Mouse (Mus musculus): Measurements from ENCODE around the gene Ttc6. TPM values are rescaled to one million over a fixed set of nuclear protein-coding genes. Genes with fewer than 3 reads are reported as not detected.

Gene Ttc6
- polyA plus RNA-seq (2012; rRNA removed), result 0.02 and 0.06 TPM in 2 replicates

- no peak for DNase-seq (ENCODE audit: extremely low spot score in 1 of 2, low spot score in 1 of 2)
These were observed at the start of gene Ttc6 for GRCm38 (mm10) chr12:57563909-57564308. Gene Ttc6, plus strand, starts transcription at chr12:57564113.

GRCm38 (mm10) chr12:57514552-57514951, 49.4 kb upstream of the Ttc6 start:
- DNase-seq (ENCODE audit: extremely low spot score in 1 of 2, low spot score in 1 of 2), result no peak

- DNase-seq (ENCODE audit: extremely low spot score in 1 of 2, low spot score in 1 of 2), result no peak
These were observed 48.1 kb upstream of the Ttc6 start for GRCm38 (mm10) chr12:57515702-57516377.

GRCm38 (mm10) chr12:57528335-57528734, 35.6 kb upstream of the Ttc6 start:
- DNase-seq (ENCODE audit: extremely low spot score in 1 of 2, low spot score in 1 of 2), result no peak

GRCm38 (mm10) chr12:57530474-57530873, 33.4 kb upstream of the Ttc6 start:
- DNase-seq (ENCODE audit: extremely low spot score in 1 of 2, low spot score in 1 of 2), result no peak

GRCm38 (mm10) chr12:57534517-57534878, 29.4 kb upstream of the Ttc6 start:
- DNase-seq (ENCODE audit: extremely low spot score in 1 of 2, low spot score in 1 of 2), result no peak

GRCm38 (mm10) chr12:57534879-57535611, 28.9 kb upstream of the Ttc6 start:
- DNase-seq (ENCODE audit: extremely low spot score in 1 of 2, low spot score in 1 of 2), result no peak

GRCm38 (mm10) chr12:57536056-57536908, 27.6 kb upstream of the Ttc6 start:
- no peak for DNase-seq (ENCODE audit: extremely low spot score in 1 of 2, low spot score in 1 of 2)

- no peak for DNase-seq (ENCODE audit: extremely low spot score in 1 of 2, low spot score in 1 of 2)
These were observed 26.8 kb upstream of the Ttc6 start for GRCm38 (mm10) chr12:57536909-57537670.

- no peak for DNase-seq (ENCODE audit: extremely low spot score in 1 of 2, low spot score in 1 of 2)
These were observed 25.9 kb upstream of the Ttc6 start for GRCm38 (mm10) chr12:57537791-57538587.

- DNase-seq (ENCODE audit: extremely low spot score in 1 of 2, low spot score in 1 of 2), result no peak
These were observed 25.0 kb upstream of the Ttc6 start for GRCm38 (mm10) chr12:57538588-57539550.

GRCm38 (mm10) chr12:57539551-57539985, 24.3 kb upstream of the Ttc6 start:
- DNase-seq (ENCODE audit: extremely low spot score in 1 of 2, low spot score in 1 of 2), result no peak

- DNase-seq (ENCODE audit: extremely low spot score in 1 of 2, low spot score in 1 of 2), result no peak
These were observed 22.8 kb upstream of the Ttc6 start for GRCm38 (mm10) chr12:57541118-57541517.

- no peak for DNase-seq (ENCODE audit: extremely low spot score in 1 of 2, low spot score in 1 of 2)
These were observed 21.8 kb upstream of the Ttc6 start for GRCm38 (mm10) chr12:57541931-57542745.

GRCm38 (mm10) chr12:57542746-57543626, 20.9 kb upstream of the Ttc6 start:
- no peak for DNase-seq (ENCODE audit: extremely low spot score in 1 of 2, low spot score in 1 of 2)

GRCm38 (mm10) chr12:57543627-57543991, 20.3 kb upstream of the Ttc6 start:
- DNase-seq (ENCODE audit: extremely low spot score in 1 of 2, low spot score in 1 of 2), result no peak

All from frontal cortex, adult 2 months (tissue).